Mouse (Mus musculus) limb, embryonic 14.5 days (tissue): ENCODE results near the gene Itih5. TPM values are rescaled to one million over a fixed set of nuclear protein-coding genes. Genes with fewer than 3 reads are reported as not detected.

Source experiments
- ATAC-seq: fragments of 200-750 bp; cut with Nextera tagmentation; 2 replicates; pipeline ENCODE4 v1.8.0; 2017; ENCODE audit warnings: low read depth, moderate number of reproducible peaks, moderate TSS enrichment; ENCODE audit not compliant: low FRiP score
- DNase-seq: peaks from one replicate; pipeline ENCODE4 v3.0.0-alpha.2; 2015; ENCODE audit warnings: low spot score
- H3K27ac ChIP-seq: fragments of 300-500 bp; sonication (generic); replicated peaks from 2 replicates; pipeline ENCODE4 v1.5.1; 2014; ENCODE audit warnings: low read depth, mild to moderate bottlenecking, low read length, moderate library complexity, mixed read lengths
- H3K27me3 ChIP-seq: fragments of 300-500 bp; sonication (generic); 2 replicates; pipeline ENCODE4 v1.6.1; 2014; ENCODE audit warnings: low read length, mixed read lengths; ENCODE audit not compliant: control insufficient read depth, insufficient read depth
- H3K36me3 ChIP-seq: fragments of 300-500 bp; sonication (generic); 2 replicates; pipeline ENCODE4 v1.6.1; 2014; ENCODE audit warnings: mild to moderate bottlenecking, low read length, moderate library complexity, mixed read lengths; ENCODE audit not compliant: control insufficient read depth, insufficient read depth
- H3K4me1 ChIP-seq: fragments of 300-500 bp; sonication (generic); 2 replicates; pipeline ENCODE4 v1.6.1; 2014; ENCODE audit warnings: antibody characterized with exemption, low read length, mixed read lengths; ENCODE audit not compliant: control insufficient read depth, insufficient read depth
- H3K4me2 ChIP-seq: fragments of 300-500 bp; sonication (generic); replicated peaks from 2 replicates; pipeline ENCODE4 v1.6.1; 2014; ENCODE audit warnings: low read depth, mild to moderate bottlenecking, low read length, moderate library complexity; ENCODE audit not compliant: severe bottlenecking
- H3K4me3 ChIP-seq: fragments of 300-500 bp; sonication (generic); replicated peaks from 2 replicates; pipeline ENCODE4 v1.5.1; 2014; ENCODE audit warnings: low read length
- H3K9ac ChIP-seq: fragments of 300-500 bp; sonication (generic); 2 replicates; pipeline ENCODE4 v1.6.1; 2014; ENCODE audit warnings: mild to moderate bottlenecking, low read depth, low read length, moderate library complexity; ENCODE audit not compliant: severe bottlenecking
- H3K9me3 ChIP-seq: fragments of 300-500 bp; sonication (generic); 2 replicates; pipeline ENCODE4 v1.6.1; 2016; ENCODE audit warnings: low read length; ENCODE audit not compliant: control insufficient read depth
- POLR2A ChIP-seq: fragments of 200-500 bp; IDR thresholded peaks from 2 replicates; pipeline ENCODE4 v1.8.0; 2012; ENCODE audit warnings: inconsistent platforms, mild to moderate bottlenecking, moderate library complexity, borderline replicate concordance; ENCODE audit not compliant: insufficient read depth, insufficient read length; ENCODE audit errors: extremely low read depth
- WGBS: fragments of 180-500 bp; shearing (Covaris S2); extraction: QIAGEN DNeasy Blood & Tissue Kit; methylation state at CpG from one replicate; pipeline ENCODE4 v1.1.7; 2014; 5-methylcytosine and 5-hydroxymethylcytosine counted together
- polyA plus RNA-seq, 2 experiments: library from polyadenylated mRNA; depleted of rRNA in 1 of 2; stranded (reverse) in 1 of 2; unstranded in 1 of 2; fragments of >200 nt; fragmentation: Nextera tagmentation in 1 of 2; extraction: Ambion mirVana in 1 of 2; gene quantifications; 2 replicates each; pipeline versions ENCODE4 v1.2.1 to v1.2.3; 2012 to 2014

Itih5 gene
- polyA plus RNA-seq, 2 experiments: 13.5 to 15.8 TPM

- H3K4me2 ChIP-seq: no peak overlapping the region
- no peak overlapping the region for H3K4me3 ChIP-seq
- ATAC-seq (no peak), DNase-seq (no peak)
- no peaks in the 10 kb centered on the region for H3K4me1 ChIP-seq
- H3K9me3 ChIP-seq: no peaks in the 10 kb centered on the region
- H3K27me3 ChIP-seq: no peaks in the 10 kb centered on the region
- no peak for TF ChIP-seq POLR2A
- no peak overlapping the region for H3K27ac ChIP-seq
- no peaks in the 10 kb centered on the region for H3K36me3 ChIP-seq
- H3K9ac ChIP-seq: no peak overlapping the region
- 77% methylated on average over 1 of the region's 1 CpGs for WGBS
These were observed 21.2 kb upstream of the Itih5 start for GRCm38 (mm10) chr2:10132128-10132527.

DNA sequence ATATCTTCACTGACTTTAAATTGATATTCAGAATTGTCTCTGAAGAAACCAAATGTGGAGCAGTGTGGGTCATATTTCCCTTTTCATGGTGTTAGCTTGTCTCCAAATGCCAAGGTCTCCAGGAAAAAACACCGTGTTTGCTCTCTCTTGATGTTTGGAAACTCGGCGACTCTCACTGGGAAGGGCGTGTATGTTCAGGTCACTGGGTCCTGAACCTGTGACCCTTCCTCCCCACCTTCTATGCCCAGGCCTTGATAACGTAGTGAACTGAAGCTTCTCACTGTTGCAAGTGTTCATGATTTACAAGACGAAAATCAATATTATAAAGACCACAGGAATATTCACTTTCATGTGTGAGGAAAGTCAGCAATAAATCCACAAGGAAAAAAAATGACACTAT lies 19.4 kb upstream of the Itih5 start:
- WGBS: 74% methylated on average over 6 of the region's 6 CpGs
- H3K27me3 ChIP-seq: no peaks in the 10 kb centered on the region
- no peak overlapping the region for H3K27ac ChIP-seq
- no peak overlapping the region for H3K4me2 ChIP-seq
- no peaks in the 10 kb centered on the region for H3K36me3 ChIP-seq
- no peaks in the 10 kb centered on the region for H3K4me1 ChIP-seq
- no peak overlapping the region for H3K4me3 ChIP-seq
- TF ChIP-seq POLR2A: no peak
- no peaks in the 10 kb centered on the region for H3K9me3 ChIP-seq
- DNase-seq: no peak
- no peak overlapping the region for H3K9ac ChIP-seq
- ATAC-seq: no peak

- ATAC-seq: no peak
- Histone ChIP-seq H3K36me3 (no peaks in the 10 kb centered on the region), H3K4me2 (no peak overlapping the region), H3K27me3 (no peaks in the 10 kb centered on the region), H3K4me3 (no peak overlapping the region), H3K9me3 (no peaks in the 10 kb centered on the region), H3K4me1 (no peaks in the 10 kb centered on the region), H3K27ac (no peak overlapping the region), H3K9ac (no peak overlapping the region)
- WGBS: 80% methylated on average over 2 of the region's 2 CpGs
- no peak for TF ChIP-seq POLR2A
- no peak for DNase-seq
These were observed 16.1 kb upstream of the Itih5 start for GRCm38 (mm10) chr2:10137320-10137719.

DNA sequence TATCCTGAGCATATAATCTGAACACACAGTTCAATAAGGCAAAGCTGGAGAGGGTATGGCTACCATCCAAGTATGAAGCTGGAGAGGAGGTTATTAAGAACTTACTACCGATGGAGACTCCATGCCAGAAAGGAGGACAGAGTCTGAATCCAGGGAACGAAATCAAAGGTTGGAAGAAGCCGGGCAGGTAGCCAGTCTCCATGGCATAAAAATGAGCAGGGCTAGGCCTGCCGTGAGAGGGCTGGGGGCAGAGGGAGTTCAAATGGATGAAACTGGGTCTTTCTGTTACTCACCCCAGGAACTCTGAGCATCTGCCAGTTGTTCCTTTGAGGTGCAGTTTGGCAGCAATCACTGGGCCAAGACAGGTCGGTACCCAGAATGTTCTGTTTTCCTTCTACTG lies 12.9 kb upstream of the Itih5 start:
- H3K36me3 ChIP-seq: no peaks in the 10 kb centered on the region
- H3K27me3 ChIP-seq: 0 out of 2 replicates have a peak, but pooled peaks cover 3% of the 10 kb centered on the region
- no peaks in the 10 kb centered on the region for H3K9me3 ChIP-seq
- H3K4me1 ChIP-seq: no peaks in the 10 kb centered on the region
- no peak overlapping the region for H3K27ac ChIP-seq
- no peak overlapping the region for H3K9ac ChIP-seq
- ATAC-seq: no peak
- no peak overlapping the region for H3K4me2 ChIP-seq
- 64% methylated on average over 5 of the region's 5 CpGs for WGBS
- no peak overlapping the region for H3K4me3 ChIP-seq
- peak; percentile 59 for DNase-seq
- no peak for TF ChIP-seq POLR2A

- DNase-seq: peak; percentile 85
- no peak overlapping the region for H3K4me2 ChIP-seq
- no peaks in the 10 kb centered on the region for H3K9me3 ChIP-seq
- no peak overlapping the region for H3K27ac ChIP-seq
- H3K27me3 ChIP-seq: 0 out of 2 replicates have a peak, but pooled peaks cover 3% of the 10 kb centered on the region
- no peak for TF ChIP-seq POLR2A
- 34% methylated on average over 8 of the region's 8 CpGs for WGBS
- no peak overlapping the region for H3K4me3 ChIP-seq
- H3K36me3 ChIP-seq: no peaks in the 10 kb centered on the region
- no peak overlapping the region for H3K9ac ChIP-seq
- peaks cover 8% of the 10 kb centered on the region; the same call in 1 of the 2 replicates for H3K4me1 ChIP-seq
- ATAC-seq: peak; percentile 84
These were observed 10.6 kb upstream of the Itih5 start for GRCm38 (mm10) chr2:10142472-10143454.
